Mouse (Mus musculus): ENCODE measurements around the gene Rab3a.

DNA sequence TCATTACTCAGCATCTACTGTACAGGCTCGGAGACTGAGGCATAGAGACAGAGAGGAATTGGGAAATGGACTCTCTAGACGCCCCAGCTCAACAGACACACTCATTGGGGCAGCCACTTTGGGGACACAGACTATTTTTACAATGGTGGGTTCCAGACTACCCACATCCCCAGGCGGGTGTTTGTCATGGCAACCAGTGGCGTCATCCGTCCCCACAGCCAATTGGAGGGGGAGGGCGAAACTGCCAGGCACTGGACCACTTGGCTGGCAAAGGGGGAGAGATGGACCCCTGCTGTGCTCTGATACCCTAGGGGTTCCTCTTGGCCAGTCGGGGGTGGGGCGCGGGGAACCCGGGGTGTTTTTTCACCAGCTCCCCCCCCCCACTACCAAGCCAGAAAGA, 46.2 kb downstream of the Rab3a start:
- TF ChIP-seq CTCF (IDR thresholded peaks at IDR 0.05; ENCODE audit: low read depth) (no peak), EP300 (IDR thresholded peaks at IDR 0.05; ENCODE audit: low read depth) (no peak)

Measured in liver, postnatal 0 days (tissue).